Mouse (Mus musculus) lung, embryonic 14.5 days (tissue): Measurements from ENCODE around the gene Smad5. TPM values are rescaled to one million over a fixed set of nuclear protein-coding genes. Genes with fewer than 3 reads are reported as not detected.

ENCODE experiments used
- ATAC-seq: fragments of 200-750 bp; cut with Nextera tagmentation; 2 replicates; pipeline ENCODE4 v1.8.0; 2017; ENCODE audit warnings: mild to moderate bottlenecking, moderate TSS enrichment, moderate library complexity; ENCODE audit not compliant: insufficient read depth
- DNase-seq: peaks from one replicate; pipeline ENCODE4 v3.0.0-alpha.2; 2015
- H3K27ac ChIP-seq: fragments of 300-500 bp; sonication (generic); 2 replicates; pipeline ENCODE4 v1.5.1; 2014; ENCODE audit warnings: low read depth, mild to moderate bottlenecking, moderate library complexity
- H3K27me3 ChIP-seq: fragments of 300-500 bp; sonication (generic); 2 replicates; pipeline ENCODE4 v1.6.1; 2014; ENCODE audit warnings: low read length, control low read depth; ENCODE audit not compliant: insufficient read depth
- H3K36me3 ChIP-seq: fragments of 300-500 bp; sonication (generic); 2 replicates; pipeline ENCODE4 v1.6.1; 2014; ENCODE audit warnings: control low read depth; ENCODE audit not compliant: insufficient read depth
- H3K4me1 ChIP-seq: fragments of 300-500 bp; sonication (generic); 2 replicates; pipeline ENCODE4 v1.6.1; 2014; ENCODE audit warnings: antibody characterized with exemption, control low read depth; ENCODE audit not compliant: insufficient read depth
- H3K4me2 ChIP-seq: fragments of 300-500 bp; sonication (generic); 2 replicates; pipeline ENCODE4 v1.6.1; 2014; ENCODE audit warnings: mild to moderate bottlenecking
- H3K4me3 ChIP-seq: fragments of 300-500 bp; sonication (generic); 2 replicates; pipeline ENCODE4 v1.5.1; 2014; ENCODE audit warnings: low read depth, low read length
- H3K9ac ChIP-seq: fragments of 300-500 bp; sonication (generic); 2 replicates; pipeline ENCODE4 v1.6.1; 2014
- H3K9me3 ChIP-seq: fragments of 300-500 bp; sonication (generic); 2 replicates; pipeline ENCODE4 v1.6.1; 2016; ENCODE audit warnings: low read depth, low read length, control low read depth
- CTCF ChIP-seq: IDR thresholded peaks from 2 replicates; pipeline ENCODE4 v1.5.1; 2016; ENCODE audit warnings: antibody characterized with exemption, low read depth
- WGBS: fragments of 180-500 bp; shearing (Covaris S2); extraction: QIAGEN DNeasy Blood & Tissue Kit; methylation state at CpG from one replicate; pipeline ENCODE4 v1.1.7; 2014; 5-methylcytosine and 5-hydroxymethylcytosine counted together
- polyA plus RNA-seq: library from polyadenylated mRNA; unstranded; fragments of >200 nt; fragmentation: Nextera tagmentation; extraction: Ambion mirVana; gene quantifications from 2 replicates; pipeline ENCODE4 v1.2.1, GENCODE M21; 2014

The Smad5 gene
- polyA plus RNA-seq, 1 experiment from 2014 or later: 62.0 TPM

DNA sequence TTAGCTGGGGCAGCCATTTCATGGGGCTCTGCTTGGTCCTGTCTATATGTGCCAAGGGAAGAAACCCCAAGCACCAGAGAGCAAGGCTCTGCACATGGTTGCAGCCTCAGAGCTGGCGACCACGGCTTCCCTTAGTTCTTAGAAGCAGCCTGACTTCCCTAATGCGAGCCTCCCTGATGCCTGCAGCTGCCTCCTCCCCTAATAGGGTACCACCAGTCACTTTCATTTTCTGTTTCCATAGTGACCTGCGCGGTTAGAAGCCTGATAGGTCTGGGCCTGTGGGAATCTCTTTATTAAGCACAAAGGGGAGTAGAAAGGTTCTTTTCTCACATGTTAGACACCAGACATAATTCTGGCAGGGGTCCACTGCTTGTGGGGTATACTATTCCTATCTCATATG lies 71.5 kb downstream of the Smad5 start:
- Histone ChIP-seq H3K27me3 (no peaks in the 10 kb centered on the region), H3K9me3 (no peaks in the 10 kb centered on the region), H3K4me1 (no peaks in the 10 kb centered on the region), H3K4me3 (no peak overlapping the region), H3K9ac (no peak overlapping the region), H3K36me3 (no peaks in the 10 kb centered on the region), H3K4me2 (no peak overlapping the region), H3K27ac (no peak overlapping the region)
- no peak for DNase-seq
- 47% methylated on average over 5 of the region's 5 CpGs for WGBS
- no peak for ATAC-seq
- no peak for TF ChIP-seq CTCF

DNA sequence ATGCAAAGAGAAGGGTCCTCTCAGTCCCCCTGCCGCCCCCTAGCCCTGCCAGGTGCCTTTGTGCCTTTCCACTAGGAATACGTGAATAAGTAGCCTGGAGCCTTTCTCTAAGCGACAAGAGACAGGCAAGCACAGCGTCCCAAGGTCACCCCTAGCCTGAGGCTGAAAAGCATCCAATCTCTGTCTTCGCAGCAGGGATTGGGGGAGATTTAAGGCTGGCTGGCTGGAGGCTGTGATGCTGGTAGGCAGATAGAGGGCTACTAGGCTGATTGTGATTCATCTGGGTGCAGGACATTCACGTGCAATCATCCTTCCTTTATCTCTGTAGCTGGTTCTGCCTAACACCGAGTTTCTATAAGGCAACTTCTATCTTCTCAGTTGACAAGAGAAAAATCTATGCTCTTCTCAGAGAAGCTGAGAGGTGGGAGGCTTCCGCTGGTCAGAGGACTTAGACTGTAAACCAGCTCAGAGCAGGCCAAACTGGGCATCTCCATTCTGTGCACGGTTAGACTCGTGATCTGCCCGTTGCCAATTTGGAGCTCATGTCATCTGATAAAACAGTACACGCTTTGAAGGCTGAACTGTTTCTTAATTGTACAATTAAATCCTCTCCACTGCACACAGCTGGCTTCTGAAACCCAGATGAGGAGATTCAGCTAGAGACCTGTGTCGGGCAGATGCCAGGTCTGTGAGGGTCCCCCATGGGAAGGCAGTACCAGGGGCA lies 78.1 kb downstream of the Smad5 start:
- Histone ChIP-seq H3K4me1 (no peaks in the 10 kb centered on the region), H3K27me3 (no peaks in the 10 kb centered on the region), H3K4me2 (no peak overlapping the region), H3K36me3 (no peaks in the 10 kb centered on the region), H3K9me3 (0 out of 2 replicates have a peak, but pooled peaks cover 6% of the 10 kb centered on the region), H3K9ac (no peak overlapping the region), H3K27ac (no peak overlapping the region), H3K4me3 (no peak overlapping the region)
- 65% methylated on average over 13 of the region's 13 CpGs for WGBS
- no peak for ATAC-seq
- no peak for TF ChIP-seq CTCF
- DNase-seq: no peak

DNA sequence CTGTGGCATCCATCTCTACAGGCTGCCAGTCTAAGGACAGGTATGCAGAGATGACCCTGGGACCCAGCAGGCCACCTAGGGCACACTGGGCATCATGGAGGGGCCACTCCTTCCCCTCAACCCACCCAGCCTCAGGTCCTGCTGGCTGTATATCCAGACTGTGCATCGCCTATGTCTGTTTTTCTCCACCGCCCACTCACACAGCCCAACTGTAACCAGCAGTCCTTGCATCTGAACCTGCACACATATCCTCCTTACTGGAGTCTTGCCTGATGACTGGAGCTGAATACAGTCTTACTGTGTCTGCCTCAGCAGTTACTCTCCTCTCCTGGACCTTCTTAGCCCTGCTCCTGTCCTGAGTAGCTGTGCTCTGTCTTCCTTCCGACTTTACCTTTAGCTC lies 78.9 kb downstream of the Smad5 start:
- 83% methylated on average over 3 of the region's 3 CpGs for WGBS
- Histone ChIP-seq H3K4me2 (no peak overlapping the region), H3K36me3 (no peaks in the 10 kb centered on the region), H3K4me1 (no peaks in the 10 kb centered on the region), H3K27ac (no peak overlapping the region), H3K4me3 (no peak overlapping the region), H3K27me3 (no peaks in the 10 kb centered on the region), H3K9ac (no peak overlapping the region), H3K9me3 (0 out of 2 replicates have a peak, but pooled peaks cover 6% of the 10 kb centered on the region)
- no peak for TF ChIP-seq CTCF
- no peak for DNase-seq
- no peak for ATAC-seq

DNA sequence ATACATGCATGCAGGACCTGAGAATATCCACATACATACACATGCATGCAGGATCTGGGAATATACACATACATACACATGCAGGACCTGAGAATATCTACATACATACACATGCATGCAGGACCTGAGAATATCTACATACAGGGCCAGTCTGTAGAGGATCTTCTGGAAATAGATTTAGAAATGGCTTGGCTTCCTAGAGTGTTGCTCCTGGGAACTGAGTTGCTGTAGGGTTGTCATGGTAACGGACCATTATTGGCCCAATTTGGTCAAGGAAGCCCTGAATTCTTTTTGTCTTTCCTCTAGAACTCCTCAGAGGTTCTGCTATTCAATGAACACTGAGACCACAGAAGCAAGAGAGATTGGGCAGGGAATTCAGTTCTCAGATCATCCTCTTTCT lies 79.8 kb downstream of the Smad5 start:
- no peak overlapping the region for H3K4me3 ChIP-seq
- no peak for TF ChIP-seq CTCF
- no peak overlapping the region for H3K27ac ChIP-seq
- H3K36me3 ChIP-seq: no peaks in the 10 kb centered on the region
- no peak for ATAC-seq
- no peak overlapping the region for H3K4me2 ChIP-seq
- DNase-seq: no peak
- no peaks in the 10 kb centered on the region for H3K27me3 ChIP-seq
- H3K4me1 ChIP-seq: no peaks in the 10 kb centered on the region
- WGBS: 80% methylated on average over 1 of the region's 1 CpGs
- H3K9ac ChIP-seq: no peak overlapping the region
- H3K9me3 ChIP-seq: 0 out of 2 replicates have a peak, but pooled peaks cover 6% of the 10 kb centered on the region

DNA sequence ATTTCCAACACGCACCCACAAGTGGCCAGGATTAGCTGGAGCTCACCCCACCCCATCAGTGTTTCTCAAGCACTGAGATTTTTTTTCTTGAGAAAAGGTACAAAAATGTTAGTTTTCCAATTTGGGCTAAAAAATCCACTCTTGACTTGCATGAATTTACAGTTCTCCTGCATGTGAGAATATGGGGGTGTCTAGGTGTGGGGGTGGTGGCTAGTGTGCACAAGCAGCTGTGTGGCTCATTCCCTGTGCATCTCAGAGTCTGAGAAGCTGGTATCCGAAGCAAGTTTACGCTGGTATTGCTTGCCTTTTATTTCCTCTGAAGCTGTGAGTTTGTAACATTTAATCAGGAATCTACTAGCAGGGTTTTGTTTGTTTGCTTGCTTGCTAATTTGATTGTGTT lies 87.9 kb downstream of the Smad5 start:
- TF ChIP-seq CTCF: no peak
- Histone ChIP-seq H3K4me3 (no peak overlapping the region), H3K4me1 (no peaks in the 10 kb centered on the region), H3K27me3 (no peaks in the 10 kb centered on the region), H3K4me2 (no peak overlapping the region), H3K9ac (no peak overlapping the region), H3K36me3 (no peaks in the 10 kb centered on the region), H3K27ac (no peak overlapping the region), H3K9me3 (no peaks in the 10 kb centered on the region)
- WGBS: 88% methylated on average over 3 of the region's 3 CpGs
- no peak for ATAC-seq
- no peak for DNase-seq

Other genes with a start within 250 kb of the Smad5 start
- gene Il9, start 220.8 kb upstream of the Smad5 start, polyA plus RNA-seq: not detected in 2 replicates
- 1.7 and 2.2 TPM in 2 replicates for gene Fbxl21, start 180.5 kb upstream of the Smad5 start, polyA plus RNA-seq
- gene Lect2, start 154.5 kb upstream of the Smad5 start, polyA plus RNA-seq: not detected in 2 replicates
- 165 and 171 TPM in 2 replicates for gene Tgfbi, start 93.5 kb upstream of the Smad5 start, polyA plus RNA-seq
- 4.6 and 5.0 TPM in 2 replicates for gene Gm45623, start 50.8 kb downstream of the Smad5 start, polyA plus RNA-seq
- not detected in 2 replicates for gene Trpc7, start 193.0 kb downstream of the Smad5 start, polyA plus RNA-seq